Mouse (Mus musculus): ENCODE data around the gene Sdc4.

The Sdc4 gene

GRCm38 (mm10) chr2:164430697-164431096 lies 13.0 kb downstream of the Sdc4 start:
- DNase-seq: no peak

GRCm38 (mm10) chr2:164429881-164430615 lies 13.6 kb downstream of the Sdc4 start:
- DNase-seq: no peak

GRCm38 (mm10) chr2:164428451-164428850 lies 15.2 kb downstream of the Sdc4 start:
- no peak for DNase-seq

DNA sequence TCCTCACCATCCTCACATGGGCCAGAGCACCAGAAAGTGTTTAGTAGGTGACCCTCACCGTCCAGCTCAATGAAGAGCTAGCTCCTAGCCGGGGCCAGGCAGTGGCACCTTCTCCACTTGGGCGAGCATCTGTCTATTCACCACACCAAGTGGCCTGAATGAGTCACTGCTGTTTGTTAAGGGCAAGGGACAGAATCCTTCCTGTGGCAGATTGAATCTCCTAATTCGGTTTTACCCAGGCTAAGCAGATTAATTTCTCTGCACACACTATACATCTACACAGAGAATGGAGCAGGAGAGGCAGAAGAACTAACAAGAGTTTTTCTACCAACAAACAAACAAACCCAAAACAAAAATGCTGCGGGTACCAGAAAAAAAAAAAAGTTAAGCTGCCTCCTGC lies 16.7 kb downstream of the Sdc4 start:
- no peak for DNase-seq

DNA sequence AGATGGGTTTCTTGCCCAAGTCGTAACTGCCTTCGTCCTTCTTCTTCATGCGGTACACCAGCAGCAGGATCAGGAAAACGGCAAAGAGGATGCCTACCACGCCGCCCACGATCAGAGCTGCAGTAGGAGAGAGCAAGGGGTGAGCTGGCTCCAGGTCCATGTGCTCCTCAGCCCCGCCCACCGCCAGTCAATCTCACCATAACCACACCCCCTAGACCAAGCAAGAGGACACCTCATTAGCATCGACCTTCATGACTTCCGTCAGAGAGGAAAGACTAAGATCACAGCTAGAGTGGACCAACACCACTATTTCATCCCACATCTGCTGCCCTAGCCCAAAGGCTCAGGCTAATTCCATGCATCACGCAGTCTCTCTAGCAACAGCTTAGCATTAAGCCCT lies 17.6 kb downstream of the Sdc4 start:
- no peak for DNase-seq

- DNase-seq: no peak
These were observed 18.3 kb downstream of the Sdc4 start for GRCm38 (mm10) chr2:164425401-164425800.

DNA sequence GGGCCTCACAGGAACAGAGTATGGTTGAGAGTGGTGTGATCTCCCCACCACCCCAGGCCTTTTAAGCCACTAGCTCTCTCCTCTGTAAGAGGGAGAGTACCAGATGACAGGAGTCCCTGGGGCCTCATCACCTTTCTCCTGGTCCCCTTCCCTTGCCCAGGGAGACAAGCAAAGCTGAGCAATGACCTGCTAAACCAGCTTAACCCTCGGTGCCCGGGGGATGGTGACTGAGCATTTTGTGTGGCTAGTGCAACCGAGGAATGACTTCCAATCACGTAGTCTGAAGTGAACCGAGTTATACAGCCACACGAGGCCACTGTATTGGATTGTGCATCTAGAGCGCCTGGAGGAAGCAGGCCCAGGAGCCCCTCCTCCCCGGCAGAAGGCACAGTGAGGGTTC lies 19.3 kb downstream of the Sdc4 start:
- DNase-seq: no peak

- DNase-seq: no peak
These were observed 20.2 kb downstream of the Sdc4 start for GRCm38 (mm10) chr2:164423464-164423863.

- DNase-seq: no peak
These were observed 20.9 kb downstream of the Sdc4 start for GRCm38 (mm10) chr2:164422675-164423393.

DNA sequence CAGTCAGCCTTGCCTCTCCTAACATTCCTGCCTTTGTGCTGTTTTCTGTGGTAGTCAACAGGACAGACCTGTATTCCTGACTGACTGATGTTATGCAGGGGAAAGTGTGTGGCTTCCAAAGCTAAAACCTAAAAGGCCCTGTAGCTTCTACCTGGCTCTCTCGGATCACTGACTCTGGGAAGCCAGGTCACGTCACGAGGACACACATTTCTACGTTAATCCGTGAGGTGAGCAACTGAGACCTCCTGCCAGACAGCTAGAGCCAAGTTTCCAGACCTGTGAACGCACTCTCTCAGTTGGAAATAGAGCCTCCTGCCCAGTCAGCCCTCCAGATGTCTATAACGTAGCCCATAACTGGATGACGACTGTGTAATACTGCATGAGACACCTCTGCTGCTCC lies 21.7 kb downstream of the Sdc4 start:
- no peak for DNase-seq

GRCm38 (mm10) chr2:164421306-164421705 lies 22.4 kb downstream of the Sdc4 start:
- no peak for DNase-seq

DNA sequence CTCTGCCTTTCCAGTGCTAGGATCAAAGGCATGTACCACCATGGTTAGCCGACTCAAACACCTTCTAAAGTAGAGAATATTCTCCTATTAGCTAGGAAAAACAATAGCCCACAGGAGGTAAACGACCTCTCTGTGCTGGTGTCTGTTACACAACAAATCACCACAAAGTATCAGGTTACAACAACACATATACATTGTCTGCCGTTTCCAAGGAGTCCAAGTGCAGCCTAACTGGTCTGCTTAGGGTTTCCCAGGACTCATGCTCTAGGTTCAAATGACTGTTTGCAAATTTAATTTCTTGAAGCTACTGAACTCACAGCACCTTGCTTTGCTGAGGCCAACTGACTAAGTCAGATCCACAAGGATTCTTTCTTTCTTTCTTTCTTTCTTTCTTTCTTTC lies 24.2 kb downstream of the Sdc4 start:
- no peak for DNase-seq

GRCm38 (mm10) chr2:164418308-164418875 lies 25.3 kb downstream of the Sdc4 start:
- no peak for DNase-seq

- no peak for DNase-seq
These were observed 26.5 kb downstream of the Sdc4 start for GRCm38 (mm10) chr2:164417198-164417597.

DNA sequence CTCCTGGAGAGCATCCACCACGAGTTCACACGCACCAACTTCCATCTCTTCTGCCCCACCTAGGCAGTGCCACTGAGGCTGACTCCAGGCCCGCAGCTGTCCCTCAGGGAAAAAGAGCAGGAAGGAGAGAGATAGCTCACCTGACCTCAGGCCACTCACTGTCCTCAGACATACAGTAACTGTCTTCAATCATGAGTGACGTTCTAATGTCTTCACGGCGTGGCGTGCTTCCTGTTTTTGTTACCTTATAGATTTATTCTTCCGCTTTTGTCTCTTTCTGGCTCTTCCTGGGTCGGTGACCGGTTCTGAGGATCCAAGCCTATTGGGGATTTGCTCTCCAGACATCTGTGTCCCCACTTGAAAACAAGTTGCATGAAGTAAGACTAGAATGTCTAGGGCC lies 29.1 kb downstream of the Sdc4 start:
- DNase-seq: no peak

DNA sequence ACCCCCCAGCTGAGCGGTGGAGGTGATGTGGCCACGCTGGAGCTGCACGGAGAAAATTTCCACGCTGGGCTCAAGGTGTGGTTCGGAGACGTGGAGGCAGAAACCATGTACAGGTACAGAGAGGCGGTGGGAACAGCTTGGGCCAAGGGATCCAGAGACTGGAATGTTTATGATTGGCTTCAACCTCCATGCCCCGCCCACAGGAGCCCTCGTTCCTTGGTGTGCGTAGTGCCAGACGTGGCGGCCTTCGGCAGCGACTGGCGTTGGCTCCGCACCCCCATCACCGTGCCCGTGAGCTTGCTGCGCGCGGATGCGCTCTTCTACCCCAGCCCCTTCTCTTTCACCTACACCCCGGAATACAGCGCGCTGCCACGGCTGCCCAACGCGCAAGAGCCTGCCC lies 29.5 kb downstream of the Sdc4 start:
- no peak for DNase-seq

GRCm38 (mm10) chr2:164407708-164408107 lies 36.0 kb downstream of the Sdc4 start:
- DNase-seq: peak; percentile 76

DNA sequence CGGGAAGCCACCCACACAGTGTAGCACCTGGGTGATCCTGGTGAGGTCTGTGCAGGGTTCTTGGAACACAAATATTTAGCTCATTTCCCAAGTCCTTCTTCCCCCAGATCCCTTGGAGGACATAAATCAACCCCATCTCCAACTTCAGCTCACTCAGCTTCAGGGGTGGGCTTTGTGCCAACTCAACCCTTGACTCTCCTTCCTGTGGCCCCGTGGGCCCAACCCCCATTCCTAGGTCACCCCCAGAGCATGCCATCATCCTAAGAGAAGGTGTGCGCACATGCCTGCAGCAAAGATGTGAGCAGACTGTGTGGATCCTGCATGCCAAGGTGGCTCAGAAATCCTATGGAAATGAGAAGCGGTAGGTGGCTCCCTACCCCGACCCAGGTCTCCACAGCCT lies 38.2 kb downstream of the Sdc4 start:
- DNase-seq: no peak

- DNase-seq: no peak
These were observed 38.6 kb downstream of the Sdc4 start, which contains the start of gene Matn4 for GRCm38 (mm10) chr2:164405060-164405459. Matn4 (minus strand) TSS chr2:164405160.

DNA sequence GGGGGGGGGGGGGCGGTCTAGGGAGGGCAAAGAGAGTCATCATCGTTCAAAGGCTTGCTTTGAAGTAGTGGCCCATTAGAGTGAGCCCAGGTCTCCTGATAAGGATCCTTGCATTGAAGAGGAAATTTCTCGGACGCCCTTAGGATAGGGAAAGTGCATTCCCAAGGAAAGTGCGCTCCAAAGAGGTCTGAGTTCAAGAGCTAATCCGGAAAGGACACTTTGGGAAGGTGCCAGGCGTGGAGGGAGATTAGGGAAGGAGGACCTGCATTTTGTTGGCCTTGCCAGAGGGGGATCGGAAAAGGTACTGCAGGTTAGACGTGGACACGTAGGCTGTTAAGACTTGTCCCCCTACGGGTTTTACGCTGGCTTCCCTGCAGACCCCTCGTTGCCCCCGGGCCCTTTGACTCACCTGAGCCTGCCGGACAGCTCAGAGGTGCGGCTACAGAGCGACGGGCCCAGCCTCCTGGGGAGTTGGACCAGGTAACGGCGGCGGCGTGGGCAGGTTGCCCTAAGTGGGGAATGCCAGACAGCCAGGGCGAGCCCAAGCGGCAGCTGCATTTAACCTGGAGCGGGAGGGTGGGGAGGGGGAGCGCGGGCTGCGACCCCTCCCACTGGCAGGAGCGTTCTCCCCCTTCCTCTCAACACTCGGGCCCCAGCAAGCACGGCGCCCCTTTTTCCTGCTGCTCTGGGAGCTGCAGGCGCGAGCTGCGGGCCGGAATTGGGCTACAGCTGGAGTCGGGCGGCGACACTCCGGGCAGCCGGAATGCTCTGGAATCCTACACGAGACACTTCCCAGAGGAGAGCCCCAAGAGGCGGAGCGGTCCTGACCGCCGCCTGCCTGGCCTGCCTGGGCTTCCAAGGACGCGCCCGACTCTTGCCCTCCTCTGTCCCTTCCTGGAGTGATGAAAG lies 39.4 kb downstream of the Sdc4 start:
- DNase-seq: no peak

DNA sequence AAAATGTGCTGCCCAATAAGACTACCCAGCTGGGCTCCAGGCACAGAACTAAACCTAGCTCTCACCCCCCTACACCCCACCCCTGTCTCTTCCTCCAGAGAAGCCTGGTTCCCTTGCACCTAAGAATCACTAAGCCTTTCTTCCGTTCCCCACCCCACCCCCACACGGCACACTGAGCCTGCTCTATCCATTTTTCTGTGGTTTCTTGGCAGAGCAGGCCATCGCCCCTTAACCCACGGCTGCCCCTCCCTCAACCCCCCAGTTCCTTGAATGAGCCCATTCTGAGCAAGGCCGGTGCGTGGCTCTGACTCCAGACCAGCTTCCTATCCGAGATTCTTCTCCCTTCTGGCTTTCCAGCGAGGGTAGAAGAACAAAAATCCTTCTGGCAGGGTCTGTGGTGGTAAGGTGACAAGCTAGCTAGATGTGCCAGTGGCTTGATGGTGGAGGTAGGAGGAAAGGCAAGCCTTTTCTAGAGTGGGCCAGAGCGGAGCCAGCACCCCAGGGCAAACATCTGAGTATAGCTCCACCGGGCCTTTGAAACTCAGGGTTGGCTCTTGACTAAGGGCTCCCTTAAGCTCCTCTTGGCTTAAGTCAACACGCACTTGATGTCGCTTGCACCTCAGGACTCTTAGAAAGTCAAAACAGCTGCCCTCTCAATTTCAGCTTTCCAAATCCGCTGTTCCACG lies 40.1 kb downstream of the Sdc4 start:
- DNase-seq: peak; percentile 38

DNA sequence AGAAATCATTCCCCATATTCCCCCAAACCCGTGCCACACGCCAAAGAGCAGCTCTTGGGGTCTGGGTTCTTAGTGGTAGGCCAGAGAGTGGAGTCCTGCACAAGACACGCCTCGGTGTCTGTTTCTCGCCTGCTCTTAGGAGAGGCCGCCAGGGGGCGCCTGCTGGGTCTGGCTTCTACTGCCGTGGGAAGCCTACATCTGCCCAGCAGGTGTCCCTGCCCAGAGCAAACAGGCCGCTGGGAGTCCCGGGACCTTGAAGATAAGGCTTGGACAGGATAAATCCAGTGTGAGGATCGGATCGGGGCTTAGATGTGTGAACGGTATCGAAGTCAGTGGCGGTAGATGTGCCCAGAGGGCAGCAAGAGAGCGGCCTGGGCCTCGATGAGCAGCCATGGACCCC lies 40.8 kb downstream of the Sdc4 start, which contains the start of gene Rbpjl:
Gene Rbpjl (plus strand): TSS at position 236 of the 400 bp plus-strand sequence.
- DNase-seq: peak; percentile 76

All from right cerebral cortex, postnatal 14 days (tissue).